Mouse (Mus musculus) C3H10T1/2 (cell line): Measurements from ENCODE around the gene Dpy19l2. TPM values are rescaled to one million over a fixed set of nuclear protein-coding genes. Genes with fewer than 3 reads are reported as not detected.

ENCODE experiments used
- polyA plus RNA-seq, 2 experiments: library from polyadenylated mRNA; unstranded; fragments of >200 nt; fragmentation: generic; extraction: Trizol; gene quantifications; one replicate each; pipeline ENCODE4 v1.2.1; 2012; ENCODE audit warnings: missing spikeins in 2 of 2

Dpy19l2 gene
- polyA plus RNA-seq: not detected

GRCm38 (mm10) chr9:24695700-24696404 is at the start of gene Dpy19l2:
Gene Dpy19l2 (minus strand): TSS chr9:24696293.

GRCm38 (mm10) chr9:24624896-24625295 is 71.2 kb downstream of the Dpy19l2 start, which contains the start of gene Cypt4:
Gene Cypt4 (plus strand): TSS chr9:24625196.

Other genes with a start within 250 kb of the Dpy19l2 start
- gene Dpy19l1, start 193.2 kb downstream of the Dpy19l2 start, polyA plus RNA-seq: 10 to 100 TPM in 1 of 2 experiments, 1 to 10 TPM in 1; 1.9 to 11.0 TPM
- gene Cypt4, start 71.1 kb downstream of the Dpy19l2 start, polyA plus RNA-seq: not detected
- gene Tbx20, start 78.0 kb upstream of the Dpy19l2 start, polyA plus RNA-seq: not detected